Mouse (Mus musculus) left cerebral cortex, postnatal 14 days (tissue): ENCODE data around the gene Dbn1. TPM values are rescaled to one million over a fixed set of nuclear protein-coding genes. Genes with fewer than 3 reads are reported as not detected.

Experiments
- DNase-seq, 2 experiments: peaks; one replicate each; pipeline ENCODE4 v3.0.0; 2021 to 2022; ENCODE audit warnings: low spot score in 2 of 2, mixed read lengths in 1 of 2
- intact Hi-C: fragments of 180-260 bp; cut with DNase I; formaldehyde crosslinking; loops from one replicate; pipeline ENCODE4 v1.15.1; 2025
- total RNA-seq, 2 experiments: library from RNA; stranded (reverse); gene quantifications; 2 replicates each; pipeline ENCODE4 v1.2.3; 2021

The Dbn1 gene
- total RNA-seq, 2 experiments from 2014 or later = 326 to 327 TPM

DNA sequence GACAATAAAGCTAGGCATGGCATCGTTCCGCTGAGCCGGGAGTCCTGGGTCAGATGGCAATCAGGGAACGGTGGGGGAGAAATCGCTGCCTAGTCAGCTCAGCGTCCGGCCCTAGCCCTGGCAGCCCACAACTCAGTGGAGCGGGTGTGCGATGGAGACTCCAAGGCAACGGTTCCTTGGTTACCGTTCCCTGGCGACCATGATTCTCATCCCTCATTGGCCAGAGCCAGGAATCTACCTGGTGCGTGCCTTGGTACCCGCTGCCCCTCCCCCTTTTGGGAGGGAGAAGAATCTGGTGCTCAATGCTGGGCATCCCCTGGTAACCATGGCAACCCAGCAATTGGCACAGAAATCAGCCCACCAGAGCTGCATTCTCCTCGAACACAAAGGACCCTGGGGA, 4.3 kb downstream of the Dbn1 start:
- intact Hi-C loops = no loop called here
- peak; percentile 97 to 98 for DNase-seq

DNA sequence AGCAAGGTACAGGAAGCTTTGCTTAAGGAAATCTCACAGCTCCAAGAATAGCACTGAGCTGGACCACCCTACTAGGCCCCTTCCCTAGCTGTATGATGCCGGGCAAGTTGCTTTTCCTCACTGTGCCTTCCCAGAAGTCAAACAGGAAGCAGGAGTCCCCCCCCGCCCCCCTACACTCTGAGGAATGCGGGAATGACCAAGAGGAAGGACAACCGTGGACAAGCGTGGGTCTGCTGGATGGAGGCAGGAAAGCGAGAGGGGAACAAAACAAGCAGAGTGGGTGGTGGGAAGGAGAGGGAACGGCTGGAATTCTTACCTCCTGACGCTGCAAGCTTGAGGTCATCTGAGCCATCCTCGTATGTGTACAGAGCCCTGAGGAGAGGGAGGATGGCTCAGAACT, 4.8 kb downstream of the Dbn1 start:
- no peak for DNase-seq
- intact Hi-C loops = no loop called here

DNA sequence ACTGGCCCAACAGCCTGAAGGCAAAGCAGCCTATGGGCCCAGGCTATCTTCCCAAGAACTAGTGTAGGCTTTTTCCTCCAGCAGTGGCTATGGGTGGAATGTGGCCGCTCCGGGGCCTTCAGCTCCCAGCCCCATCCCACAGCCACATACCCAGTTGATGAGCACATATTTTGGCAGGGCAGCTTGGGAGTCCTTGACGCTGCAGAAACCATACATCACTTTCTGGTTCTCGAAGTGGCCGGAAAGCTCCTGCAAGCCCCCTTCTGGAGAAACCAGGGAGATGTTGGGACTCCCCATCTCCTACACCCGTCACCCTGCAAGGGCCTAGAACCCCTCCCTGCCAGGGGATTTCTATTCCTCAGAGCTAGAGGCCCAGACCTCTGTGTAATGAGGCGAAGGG, 5.4 kb downstream of the Dbn1 start:
- no peak for DNase-seq
- intact Hi-C loops = no loop called here

- intact Hi-C loops = no loop called here
- no peak for DNase-seq
Measured at GRCm38 (mm10) chr13:55479929-55480328, 8.0 kb downstream of the Dbn1 start.

GRCm38 (mm10) chr13:55479008-55479407, 8.9 kb downstream of the Dbn1 start:
- intact Hi-C loops = no loop called here
- no peak for DNase-seq

GRCm38 (mm10) chr13:55478036-55478435, 9.9 kb downstream of the Dbn1 start:
- no peak for DNase-seq
- intact Hi-C loops = no loop called here

DNA sequence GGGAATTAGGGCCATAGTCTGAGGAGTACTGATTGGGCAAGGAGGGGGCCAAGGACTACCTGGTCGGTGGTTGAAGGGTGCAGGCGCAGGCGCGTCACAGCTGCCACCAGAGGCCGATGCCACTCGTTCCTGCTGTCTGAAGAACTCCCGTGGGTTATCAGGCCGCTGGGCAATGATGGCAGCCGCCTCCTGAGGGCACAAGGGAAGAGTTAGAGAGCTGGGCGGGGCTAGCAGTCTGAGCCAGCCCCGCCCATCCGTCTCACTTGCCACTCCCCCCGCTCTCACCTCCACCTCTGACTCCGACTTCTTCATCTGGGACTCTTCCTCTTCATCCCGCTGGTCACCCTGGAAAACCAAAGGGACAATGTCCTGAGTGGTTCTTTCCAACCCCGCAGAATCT, 10.4 kb downstream of the Dbn1 start:
- DNase-seq = no peak
- intact Hi-C loops = no loop called here

DNA sequence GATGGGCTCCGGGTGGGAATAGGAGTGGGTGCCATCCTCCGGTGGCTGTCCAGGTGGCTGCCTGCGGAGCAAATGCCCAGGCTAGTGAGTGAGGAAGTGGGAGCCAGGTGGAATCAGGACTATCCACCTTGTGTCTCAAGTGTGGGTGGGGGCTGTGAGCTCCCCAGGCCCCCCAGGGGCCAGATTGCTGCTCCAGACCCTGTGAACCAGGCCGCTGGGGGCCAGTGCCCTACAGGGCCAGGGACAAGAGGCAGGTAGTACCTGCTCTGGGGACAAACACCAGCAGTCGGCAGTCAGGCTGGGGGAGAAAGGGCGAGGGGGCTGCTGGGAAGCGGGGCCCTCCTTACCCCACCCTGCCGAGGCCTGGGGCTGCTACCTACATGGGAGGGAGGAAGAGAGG, 11.7 kb downstream of the Dbn1 start:
- intact Hi-C loops = no loop called here
- no peak for DNase-seq

DNA sequence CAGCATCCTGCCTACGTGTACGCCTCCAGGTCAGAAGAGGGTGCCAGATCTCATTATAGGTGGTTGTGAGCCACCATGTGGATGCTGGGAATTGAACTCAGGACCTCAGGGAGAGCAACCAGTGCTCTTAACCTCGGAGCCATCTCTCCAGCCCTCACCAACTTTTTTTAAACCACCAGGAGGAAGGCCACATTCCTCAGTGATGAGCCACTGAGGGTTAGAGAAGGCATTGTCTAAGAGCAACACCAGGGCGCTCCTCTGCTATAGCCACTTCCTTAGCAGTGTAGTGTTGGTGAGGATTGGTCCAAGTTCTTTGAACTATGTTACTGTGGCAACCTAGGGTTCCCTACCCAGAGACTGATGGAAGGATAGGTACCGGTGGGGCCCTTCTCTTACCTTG, 12.2 kb downstream of the Dbn1 start:
- DNase-seq = no peak
- intact Hi-C loops = loop anchor here (2.0 kb wide), 1 partner anchor 37 kb away; the partner anchor contains the start of gene Pdlim7

GRCm38 (mm10) chr13:55474621-55475069, 13.3 kb downstream of the Dbn1 start:
- intact Hi-C loops = loop anchor here (2.0 kb wide), 1 partner anchor 38 kb away; the partner anchor contains the start of gene Pdlim7
- DNase-seq = peak; percentile 78 to 89

DNA sequence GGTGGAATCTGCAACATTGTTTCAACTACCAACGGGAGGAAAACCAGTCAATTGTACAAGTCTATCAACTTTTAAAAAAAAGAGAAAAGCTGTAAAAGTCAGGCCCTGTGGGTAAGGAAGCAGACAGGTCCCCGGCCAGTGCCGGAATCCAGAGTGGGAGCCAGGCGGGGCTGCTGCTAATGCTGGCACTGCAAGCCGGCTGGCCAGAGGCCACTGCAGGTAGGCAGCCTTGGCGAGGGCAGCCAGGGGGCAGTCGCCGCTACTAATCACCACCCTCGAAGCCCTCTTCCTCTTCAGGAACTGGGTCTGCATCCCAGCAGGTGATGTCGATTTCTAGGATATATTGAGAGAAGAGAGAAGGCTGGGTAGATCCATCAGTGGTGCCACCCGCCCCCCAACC, 13.9 kb downstream of the Dbn1 start:
- intact Hi-C loops = loop anchor here (2.0 kb wide), 1 partner anchor 39 kb away; the partner anchor contains the start of gene Pdlim7
- DNase-seq = no peak

- intact Hi-C loops = no loop called here
- no peak for DNase-seq
Measured at GRCm38 (mm10) chr13:55473076-55473831, 14.7 kb downstream of the Dbn1 start.

DNA sequence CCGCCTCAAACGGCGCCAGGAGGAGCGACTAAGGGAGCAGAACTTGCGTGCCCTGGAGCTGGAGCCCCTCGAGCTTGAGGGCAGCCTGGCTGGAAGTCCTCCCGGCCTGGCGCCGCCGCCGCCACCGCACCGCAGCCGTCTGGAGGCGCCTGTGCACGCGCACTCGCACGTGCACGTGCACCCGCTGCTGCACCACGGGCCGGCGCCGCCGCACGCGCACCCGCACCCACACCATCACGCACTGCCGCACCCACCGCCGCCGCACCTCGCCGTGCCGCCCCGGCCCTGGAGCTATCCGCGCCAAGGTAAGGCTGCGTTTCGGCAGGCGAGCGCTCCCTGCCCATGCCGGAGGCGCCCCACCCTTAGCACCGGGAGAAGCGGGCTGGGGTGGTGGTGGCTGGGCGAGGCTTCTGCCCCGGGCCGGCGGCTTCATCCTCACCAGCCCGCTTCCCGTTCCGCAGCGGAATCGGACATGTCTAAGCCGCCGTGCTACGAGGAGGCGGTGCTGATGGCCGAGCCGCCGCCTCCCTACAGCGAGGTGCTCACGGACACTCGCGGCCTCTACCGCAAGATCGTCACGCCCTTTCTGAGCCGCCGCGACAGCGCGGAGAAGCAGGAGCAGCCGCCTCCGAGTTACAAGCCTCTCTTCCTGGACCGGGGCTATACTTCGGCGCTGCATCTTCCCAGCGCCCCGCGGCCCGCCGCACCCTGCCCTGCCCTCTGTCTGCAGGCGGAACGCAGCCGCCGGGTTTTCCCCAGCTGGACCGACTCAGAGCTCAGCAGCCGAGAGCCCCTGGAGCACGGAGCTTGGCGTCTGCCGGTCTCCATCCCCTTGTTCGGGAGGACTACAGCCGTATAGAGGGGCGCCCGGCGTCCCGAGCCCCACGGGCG, 15.5 kb downstream of the Dbn1 start:
- intact Hi-C loops = no loop called here
- DNase-seq = peak; percentile 84 to 85

DNA sequence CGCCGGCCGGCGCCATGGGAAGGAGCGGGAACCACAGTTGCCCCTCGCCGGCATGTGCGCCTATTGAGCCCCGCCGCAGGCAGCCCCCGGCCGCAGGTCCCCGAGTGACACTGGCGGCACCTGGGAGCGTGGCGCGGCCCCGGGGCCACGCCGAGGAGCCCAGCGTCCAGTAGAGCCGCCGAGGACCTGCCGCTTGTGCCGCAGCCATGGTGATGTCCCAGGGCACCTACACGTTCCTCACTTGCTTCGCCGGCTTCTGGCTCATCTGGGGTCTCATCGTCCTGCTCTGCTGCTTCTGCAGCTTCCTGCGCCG, 16.1 kb downstream of the Dbn1 start:
- intact Hi-C loops = loop anchor here (2.0 kb wide), 1 partner anchor 53 kb away; no protein-coding TSS in a partner anchor
- DNase-seq = no peak

DNA sequence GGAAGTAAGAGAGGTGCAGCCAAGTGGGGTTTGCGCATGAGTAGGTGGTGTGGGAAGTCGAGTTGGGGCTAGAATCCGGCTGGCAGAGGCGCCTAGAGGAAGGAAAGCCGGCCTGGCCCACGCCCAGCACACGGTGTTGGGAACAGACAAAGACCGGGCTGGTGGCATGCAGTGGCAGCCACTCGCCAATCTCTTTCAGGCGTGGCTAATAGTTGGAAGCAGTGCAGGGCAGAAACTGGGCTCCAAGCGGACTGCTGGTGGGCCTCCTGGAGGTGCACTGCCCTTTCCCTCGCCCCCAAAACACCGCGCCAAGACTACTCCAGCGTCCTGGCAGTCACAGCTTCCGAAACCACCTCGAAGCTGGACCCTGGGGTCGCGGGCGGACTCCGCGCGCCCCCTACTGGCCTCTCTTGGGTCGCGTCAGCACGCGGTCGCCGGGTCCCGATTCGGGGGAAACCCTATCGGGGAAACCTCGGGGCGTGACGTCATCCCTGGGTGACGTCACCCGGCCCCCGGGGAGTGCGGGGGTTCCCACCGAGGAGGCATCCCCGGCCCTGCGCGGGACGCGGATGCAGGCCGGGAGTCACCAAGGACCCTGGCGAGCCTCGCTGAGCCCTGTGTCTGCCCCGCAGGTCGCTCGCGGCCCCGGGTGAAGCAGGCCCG, 16.6 kb downstream of the Dbn1 start:
- DNase-seq = peak; percentile 79 to 84
- intact Hi-C loops = loop anchor here (2.0 kb wide), 1 partner anchor 52 kb away; no protein-coding TSS in a partner anchor

DNA sequence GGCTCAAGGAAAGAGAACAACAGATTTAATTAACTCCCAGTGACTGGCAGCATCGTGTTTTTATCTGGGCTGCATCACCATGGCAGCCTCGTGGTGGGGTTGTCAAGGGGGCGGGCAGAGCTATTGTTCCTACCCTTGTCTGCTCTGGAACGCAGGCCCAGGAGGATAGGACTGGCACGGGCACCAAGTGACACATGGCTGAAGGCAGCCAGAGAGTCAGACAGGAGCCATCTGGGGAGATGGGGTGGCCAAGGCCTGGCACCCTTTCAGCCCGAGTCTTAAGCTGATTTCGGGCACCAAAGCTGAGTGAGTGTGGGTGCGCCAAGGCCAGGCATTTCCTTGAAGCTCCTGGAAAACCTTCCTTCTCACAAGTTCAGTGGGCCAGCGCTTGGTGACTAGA, 17.5 kb downstream of the Dbn1 start:
- intact Hi-C loops = loop anchor here (2.0 kb wide), 1 partner anchor 52 kb away; no protein-coding TSS in a partner anchor
- DNase-seq = peak in 1 of 2 experiments; percentile 77

GRCm38 (mm10) chr13:55468851-55469560, 18.9 kb downstream of the Dbn1 start:
- intact Hi-C loops = no loop called here
- no peak for DNase-seq

- intact Hi-C loops = no loop called here
- no peak for DNase-seq
Measured at GRCm38 (mm10) chr13:55465830-55466440, 22.0 kb downstream of the Dbn1 start.

GRCm38 (mm10) chr13:55465184-55465583, 22.7 kb downstream of the Dbn1 start:
- DNase-seq = no peak
- intact Hi-C loops = no loop called here
